Mouse (Mus musculus) liver, embryonic 11.5 days (tissue): ENCODE results near the gene Xpo4. TPM values are rescaled to one million over a fixed set of nuclear protein-coding genes. Genes with fewer than 3 reads are reported as not detected.
"Not testable (repeated sequence)": the region's sequence is repeated elsewhere in the genome, so short reads cannot be mapped to it uniquely, and the experiment has no call there.

Experiments used
- ATAC-seq: fragments of 200-750 bp; cut with Nextera tagmentation; replicated peaks from 2 replicates; pipeline ENCODE4 v1.8.0; 2017; ENCODE audit warnings: moderate number of reproducible peaks, mild to moderate bottlenecking, moderate TSS enrichment, moderate library complexity; ENCODE audit not compliant: low FRiP score
- DNase-seq: peaks from one replicate; pipeline ENCODE4 v3.0.0-alpha.2; 2017; ENCODE audit warnings: low spot score
- H3K27ac ChIP-seq: fragments of 300-500 bp; sonication (generic); 2 replicates; pipeline ENCODE4 v1.5.1; 2014; ENCODE audit warnings: mild to moderate bottlenecking, low read depth, low read length, control low read depth
- H3K27me3 ChIP-seq: fragments of 300-500 bp; sonication (generic); replicated peaks from 2 replicates; pipeline ENCODE4 v1.6.1; 2014; ENCODE audit warnings: low read length, mixed read lengths; ENCODE audit not compliant: control insufficient read depth, insufficient read depth
- H3K36me3 ChIP-seq: fragments of 300-500 bp; sonication (generic); 2 replicates; pipeline ENCODE4 v1.6.1; 2014; ENCODE audit warnings: mild to moderate bottlenecking, low read length, moderate library complexity, mixed read lengths; ENCODE audit not compliant: control insufficient read depth, insufficient read depth
- H3K4me1 ChIP-seq: fragments of 300-500 bp; sonication (generic); replicated peaks from 2 replicates; pipeline ENCODE4 v1.6.1; 2014; ENCODE audit warnings: low read length, mixed read lengths; ENCODE audit not compliant: control insufficient read depth, insufficient read depth
- H3K4me2 ChIP-seq: fragments of 300-500 bp; sonication (generic); 2 replicates; pipeline ENCODE4 v1.6.1; 2014; ENCODE audit warnings: mild to moderate bottlenecking, control low read depth, moderate library complexity
- H3K4me3 ChIP-seq: fragments of 300-500 bp; sonication (generic); 2 replicates; pipeline ENCODE4 v1.5.1; 2014; ENCODE audit warnings: low read depth, low read length, control low read depth
- H3K9ac ChIP-seq: fragments of 300-500 bp; sonication (generic); 2 replicates; pipeline ENCODE4 v1.6.1; 2014; ENCODE audit warnings: low read depth, low read length, control low read depth
- H3K9me3 ChIP-seq: fragments of 300-500 bp; sonication (generic); 2 replicates; pipeline ENCODE4 v1.6.1; 2016; ENCODE audit warnings: low read length, inconsistent platforms, mixed read lengths; ENCODE audit not compliant: control insufficient read depth
- WGBS: fragments of 180-500 bp; shearing (Covaris S2); extraction: QIAGEN DNeasy Blood & Tissue Kit; methylation state at CpG from one replicate; pipeline ENCODE4 v1.1.7; 2014; 5-methylcytosine and 5-hydroxymethylcytosine counted together
- polyA plus RNA-seq: library from polyadenylated mRNA; unstranded; fragments of >200 nt; fragmentation: Nextera tagmentation; extraction: Ambion mirVana; gene quantifications from 2 replicates; pipeline ENCODE4 v1.2.1, GENCODE M21; 2014

The Xpo4 gene
- polyA plus RNA-seq, 1 experiment from 2014 or later, result 40.0 TPM

- H3K9ac ChIP-seq, result peak overlapping the region; percentile 95
- peak overlapping the region; percentile 86 for H3K4me2 ChIP-seq
These were observed 359 bp upstream of the Xpo4 start for GRCm38 (mm10) chr14:57665628-57665950.

DNA sequence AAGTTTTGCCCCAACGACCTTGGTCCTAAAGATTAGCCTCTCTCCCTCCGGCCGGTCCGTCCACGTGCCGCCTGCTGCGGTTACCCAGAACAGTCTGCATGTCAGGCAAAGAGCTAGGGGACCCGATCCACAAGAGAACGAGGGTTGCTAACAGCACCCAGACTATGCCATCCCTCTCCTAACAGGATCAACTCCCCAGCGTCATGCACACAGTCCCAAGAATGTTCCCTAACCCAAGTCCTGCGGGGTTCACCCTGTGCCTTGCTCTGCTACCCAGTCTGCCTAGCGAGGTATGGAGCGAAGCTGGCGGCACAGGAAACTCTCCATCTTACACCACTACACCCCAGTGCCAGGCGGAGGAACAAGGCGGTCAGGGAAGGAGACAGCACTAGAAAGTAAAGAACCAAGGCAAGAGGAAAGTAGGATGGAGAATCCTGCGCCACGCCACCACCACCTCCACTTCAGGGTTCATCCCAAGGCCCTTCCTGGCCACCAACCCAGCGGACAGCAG lies 864 bp downstream of the Xpo4 start:
- Histone ChIP-seq H3K4me2 (peak overlapping the region; percentile 86), H3K4me3 (peak overlapping the region; percentile 93), H3K4me1 (peaks cover 9% of the 10 kb centered on the region; the same call in 1 of the 2 replicates), H3K36me3 (no peaks in the 10 kb centered on the region; the same call in 1 of the 2 replicates), H3K27ac (peak overlapping the region; percentile 90), H3K9me3 (no peaks in the 10 kb centered on the region), H3K27me3 (no peaks in the 10 kb centered on the region), H3K9ac (peak overlapping the region; percentile 95)
- WGBS, result under 1% methylated on average over 19 of the region's 19 CpGs
- ATAC-seq (peak; percentile 48), DNase-seq (no peak)

More at GRCm38 (mm10) chr14:57665628-57665950, 359 bp upstream of the Xpo4 start:
- WGBS, result 6% methylated on average over 10 of the region's 10 CpGs
- Histone ChIP-seq H3K4me1 (peaks cover 9% of the 10 kb centered on the region; the same call in 1 of the 2 replicates), H3K36me3 (no peaks in the 10 kb centered on the region; the same call in 1 of the 2 replicates), H3K27me3 (no peaks in the 10 kb centered on the region), H3K9me3 (no peaks in the 10 kb centered on the region), H3K27ac (peak overlapping the region; percentile 90), H3K4me3 (peak overlapping the region; percentile 93)
- DNase-seq (no peak), ATAC-seq (no peak)

- Histone ChIP-seq H3K4me3 (peak overlapping the region; percentile 93), H3K27me3 (no peaks in the 10 kb centered on the region), H3K4me1 (peaks cover 9% of the 10 kb centered on the region; the same call in 1 of the 2 replicates), H3K27ac (no peak overlapping the region), H3K9ac (peak overlapping the region; percentile 95), H3K4me2 (peak overlapping the region; percentile 86), H3K9me3 (no peaks in the 10 kb centered on the region), H3K36me3 (no peaks in the 10 kb centered on the region; the same call in 1 of the 2 replicates)
- DNase-seq (no peak), ATAC-seq (no peak)
- 16% methylated on average over 1 of the region's 1 CpGs for WGBS
These were observed 1.6 kb downstream of the Xpo4 start for GRCm38 (mm10) chr14:57663630-57664029.

DNA sequence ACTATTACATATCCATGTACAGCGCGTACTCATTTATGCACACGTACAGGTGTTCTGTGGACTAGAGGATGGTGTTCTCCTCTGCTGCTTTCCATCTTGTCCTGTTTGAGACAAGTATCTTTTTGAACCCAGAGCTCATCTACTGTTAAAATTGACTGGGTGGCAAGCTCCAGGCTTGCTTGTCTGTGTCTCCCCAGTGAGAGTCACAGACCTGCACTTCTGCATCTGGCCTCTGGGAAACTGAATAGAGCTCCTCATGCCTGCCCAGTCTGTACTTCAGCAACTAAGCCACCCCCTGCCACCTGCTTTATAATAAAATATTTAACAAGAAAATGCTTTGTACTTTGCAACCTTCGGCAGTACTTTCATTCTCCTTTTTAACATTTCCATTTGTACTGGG lies 6.9 kb downstream of the Xpo4 start:
- Histone ChIP-seq H3K4me2 (no peak overlapping the region), H3K36me3 (no peaks in the 10 kb centered on the region; the same call in 1 of the 2 replicates), H3K4me3 (no peak overlapping the region), H3K4me1 (peaks cover 6% of the 10 kb centered on the region), H3K27ac (no peak overlapping the region), H3K9me3 (no peaks in the 10 kb centered on the region), H3K9ac (no peak overlapping the region), H3K27me3 (no peaks in the 10 kb centered on the region)
- DNase-seq, result no peak
- 0 out of 2 replicates have a peak, but pooled peaks have one; percentile 32 for ATAC-seq
- 96% methylated on average over 4 of the region's 4 CpGs for WGBS

GRCm38 (mm10) chr14:57657500-57657899 lies 7.7 kb downstream of the Xpo4 start:
- H3K4me1 ChIP-seq, result peaks cover 6% of the 10 kb centered on the region
- ATAC-seq (no peak), DNase-seq (no peak)
- H3K9me3 ChIP-seq, result no peaks in the 10 kb centered on the region
- H3K4me2 ChIP-seq, result no peak overlapping the region
- WGBS, result 93% methylated on average over 2 of the region's 2 CpGs
- no peak overlapping the region for H3K27ac ChIP-seq
- H3K36me3 ChIP-seq, result no peaks in the 10 kb centered on the region; the same call in 1 of the 2 replicates
- no peaks in the 10 kb centered on the region for H3K27me3 ChIP-seq
- no peak overlapping the region for H3K4me3 ChIP-seq
- no peak overlapping the region for H3K9ac ChIP-seq

DNA sequence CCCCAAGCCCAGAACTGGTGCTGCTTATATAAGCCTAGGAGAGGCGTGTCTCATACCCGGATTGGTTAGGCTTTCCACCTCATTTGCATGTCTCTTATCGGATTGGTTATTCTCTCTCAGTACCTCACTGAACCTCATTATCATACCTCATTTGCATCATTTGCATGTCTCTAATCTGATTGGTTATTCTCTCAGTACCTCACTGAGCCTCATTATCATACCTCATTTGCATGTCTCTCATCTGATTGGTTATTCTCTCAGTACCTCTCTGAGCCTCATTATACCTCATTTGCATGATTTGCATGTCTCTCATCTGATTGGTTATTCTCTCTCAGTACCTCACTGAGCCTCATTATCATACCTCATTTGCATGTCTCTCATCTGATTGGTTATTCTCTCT lies 8.7 kb downstream of the Xpo4 start:
- WGBS, result 86% methylated on average over 3 of the region's 3 CpGs
- ATAC-seq, result peak; percentile 15; the same call in 1 of the 2 replicates

DNA sequence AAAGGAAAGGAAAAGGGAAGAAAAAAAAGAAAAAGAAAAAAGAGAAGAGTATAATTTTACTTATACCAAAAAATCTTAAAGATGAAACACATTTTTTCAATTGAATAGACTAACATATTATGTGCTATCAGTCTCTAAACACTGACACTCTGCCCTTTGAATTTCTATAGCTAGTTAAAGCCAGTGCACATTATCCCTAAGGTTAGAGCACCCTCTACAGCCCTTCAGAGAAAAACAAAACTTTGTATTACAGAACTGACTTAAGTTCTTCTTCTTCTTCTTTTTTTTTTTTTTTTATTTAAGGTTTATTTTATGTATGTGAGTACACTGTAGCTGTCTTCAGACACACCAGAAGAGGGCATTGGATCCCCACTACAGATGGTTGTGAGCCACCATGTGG lies 15.7 kb downstream of the Xpo4 start:
- H3K9ac ChIP-seq, result no peak overlapping the region
- no peak overlapping the region for H3K4me2 ChIP-seq
- H3K27ac ChIP-seq, result no peak overlapping the region
- no peaks in the 10 kb centered on the region for H3K27me3 ChIP-seq
- 0 out of 2 replicates have a peak, but pooled peaks cover 2% of the 10 kb centered on the region for H3K36me3 ChIP-seq
- H3K4me1 ChIP-seq, result no peaks in the 10 kb centered on the region; the same call in 1 of the 2 replicates
- ATAC-seq (no peak), DNase-seq (no peak)
- no peak overlapping the region for H3K4me3 ChIP-seq
- no peaks in the 10 kb centered on the region for H3K9me3 ChIP-seq

More for the DNA sequence above, 8.7 kb downstream of the Xpo4 start:
- not testable (repeated sequence) for H3K27ac ChIP-seq, DNase-seq, H3K9me3 ChIP-seq, H3K4me2 ChIP-seq, H3K9ac ChIP-seq, H3K4me3 ChIP-seq, H3K27me3 ChIP-seq, H3K36me3 ChIP-seq, H3K4me1 ChIP-seq

DNA sequence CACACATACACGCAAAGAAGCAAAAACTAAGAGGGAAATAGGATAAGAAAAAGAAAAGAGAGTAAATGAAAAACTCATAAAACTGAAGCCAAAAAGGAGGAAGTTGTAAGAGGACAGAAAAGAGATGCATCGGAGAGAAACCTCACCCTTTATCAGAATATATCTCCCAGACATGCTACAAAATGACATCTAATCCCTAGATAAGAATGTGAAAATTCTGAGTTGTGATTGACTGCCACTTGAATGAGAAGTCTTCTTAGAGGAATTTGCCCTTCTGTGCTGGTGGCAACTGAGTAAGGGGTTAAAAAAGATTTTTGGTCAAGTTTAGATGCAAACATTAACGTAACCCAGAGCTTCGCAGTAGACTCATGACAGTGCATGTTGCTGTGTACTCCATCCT lies 19.1 kb downstream of the Xpo4 start:
- WGBS, result 81% methylated on average over 4 of the region's 4 CpGs
- Histone ChIP-seq H3K9ac (no peak overlapping the region), H3K4me2 (no peak overlapping the region), H3K4me3 (no peak overlapping the region), H3K4me1 (no peaks in the 10 kb centered on the region; the same call in 1 of the 2 replicates), H3K27me3 (no peaks in the 10 kb centered on the region), H3K36me3 (peaks cover 5% of the 10 kb centered on the region; the same call in 1 of the 2 replicates), H3K9me3 (no peaks in the 10 kb centered on the region), H3K27ac (no peak overlapping the region)
- ATAC-seq, result no peak
- no peak for DNase-seq

DNA sequence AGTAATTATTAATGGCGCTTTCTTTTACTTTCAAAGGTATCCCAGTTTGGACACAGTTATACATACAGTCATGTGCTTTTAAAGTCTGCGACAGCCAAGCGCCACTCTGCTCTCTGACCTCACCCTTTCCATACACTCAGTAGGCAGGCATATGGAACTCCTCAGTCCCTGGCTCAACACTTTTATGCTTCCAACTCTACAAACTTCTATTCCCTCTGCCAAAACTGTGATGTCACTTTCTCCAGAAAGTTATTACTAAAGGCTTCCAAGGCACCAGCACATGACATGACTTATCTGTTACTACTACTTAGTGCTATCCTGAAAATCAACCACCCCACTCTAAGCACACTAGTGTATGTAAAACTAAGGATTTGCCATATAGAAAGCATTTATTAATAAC lies 26.1 kb downstream of the Xpo4 start:
- DNase-seq (no peak), ATAC-seq (no peak)
- Histone ChIP-seq H3K4me3 (no peak overlapping the region), H3K27ac (no peak overlapping the region), H3K4me1 (no peaks in the 10 kb centered on the region), H3K27me3 (no peaks in the 10 kb centered on the region), H3K9me3 (no peaks in the 10 kb centered on the region), H3K9ac (no peak overlapping the region), H3K36me3 (peaks cover 5% of the 10 kb centered on the region; the same call in 1 of the 2 replicates), H3K4me2 (no peak overlapping the region)
- 93% methylated on average over 3 of the region's 3 CpGs for WGBS
